Mouse (Mus musculus) layer of hippocampus, postnatal 25 days (tissue): ENCODE measurements around the gene Ndufa4. TPM values are rescaled to one million over a fixed set of nuclear protein-coding genes. Genes with fewer than 3 reads are reported as not detected.
"Not testable (repeated sequence)": the region's sequence is repeated elsewhere in the genome, so short reads cannot be mapped to it uniquely, and the experiment has no call there.

ENCODE experiments used
- DNase-seq, 2 experiments: peaks; one replicate each; pipeline ENCODE4 v3.0.0; 2022; ENCODE audit warnings: mixed read lengths in 2 of 2, low spot score in 1 of 2; ENCODE audit errors: extremely low spot score in 1 of 2
- total RNA-seq, 2 experiments: library from RNA; stranded (reverse); gene quantifications; 2 replicates each; pipeline ENCODE4 v1.2.3; 2021

The Ndufa4 gene
- total RNA-seq = 100 to 1,000 TPM; 782 to 857 TPM

DNA sequence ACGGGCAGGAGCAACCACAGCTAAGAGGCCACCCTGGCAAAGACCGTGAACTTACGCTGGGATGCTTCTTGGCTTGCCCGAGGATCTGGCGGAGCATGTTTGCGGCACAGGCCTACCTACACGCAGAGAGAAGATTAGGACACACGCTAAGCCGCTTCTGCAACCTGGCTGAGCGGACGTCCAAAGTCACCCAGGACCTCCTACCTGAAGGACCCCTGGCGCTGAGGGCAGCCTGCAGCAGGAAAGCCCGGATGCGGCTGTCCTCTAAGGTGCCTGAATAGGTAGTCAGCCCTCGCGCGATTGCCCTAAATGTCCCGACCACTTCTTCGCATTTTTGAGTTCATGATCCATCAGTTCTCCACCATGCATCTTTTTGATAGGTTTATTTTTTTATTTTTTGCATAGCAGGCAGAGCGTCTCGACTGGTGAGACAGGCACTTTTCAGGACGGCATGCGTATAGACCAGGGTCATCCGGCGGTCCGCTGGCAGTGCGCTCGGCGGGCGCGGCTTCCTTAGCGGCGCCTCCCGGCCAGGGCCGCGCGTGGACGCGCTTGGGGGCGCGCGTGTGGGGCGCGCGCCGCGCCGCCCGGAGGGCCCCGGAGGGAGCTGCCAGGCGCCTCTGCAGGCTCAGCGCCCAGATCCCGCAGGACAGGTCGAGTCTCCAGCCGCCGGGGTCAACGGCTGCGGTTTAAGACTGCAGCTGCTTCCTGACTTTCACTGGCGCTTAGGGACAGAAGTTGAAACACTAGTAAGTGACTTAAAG lies at the start of gene Ndufa4, which contains the start of gene Phf14:
Gene Ndufa4 (minus strand): TSS at position 229 of the 764 bp plus-strand sequence.
Gene Phf14 (plus strand): TSS at position 541 of the 764 bp plus-strand sequence.
- DNase-seq = peak; percentile 88 to 90

DNA sequence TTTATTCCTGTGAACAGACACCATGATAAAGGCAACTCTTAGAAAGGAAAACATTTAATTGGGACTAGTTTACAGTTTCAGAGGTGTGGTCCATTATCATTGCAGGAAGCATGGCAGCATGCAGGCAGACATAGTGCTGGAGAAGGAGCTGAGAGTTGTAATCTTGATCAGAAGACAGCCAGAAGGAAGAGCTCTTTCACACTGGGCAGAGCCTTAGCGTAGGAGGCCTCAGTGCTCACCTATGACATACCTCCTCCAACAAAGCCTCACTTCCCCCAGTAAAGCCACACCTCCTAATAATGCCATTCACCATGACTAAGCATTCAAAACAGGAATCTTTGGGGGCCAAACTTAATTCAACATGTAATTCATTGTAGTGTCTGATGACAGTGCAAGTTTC lies 40.8 kb upstream of the Ndufa4 start:
- no peak for DNase-seq

DNA sequence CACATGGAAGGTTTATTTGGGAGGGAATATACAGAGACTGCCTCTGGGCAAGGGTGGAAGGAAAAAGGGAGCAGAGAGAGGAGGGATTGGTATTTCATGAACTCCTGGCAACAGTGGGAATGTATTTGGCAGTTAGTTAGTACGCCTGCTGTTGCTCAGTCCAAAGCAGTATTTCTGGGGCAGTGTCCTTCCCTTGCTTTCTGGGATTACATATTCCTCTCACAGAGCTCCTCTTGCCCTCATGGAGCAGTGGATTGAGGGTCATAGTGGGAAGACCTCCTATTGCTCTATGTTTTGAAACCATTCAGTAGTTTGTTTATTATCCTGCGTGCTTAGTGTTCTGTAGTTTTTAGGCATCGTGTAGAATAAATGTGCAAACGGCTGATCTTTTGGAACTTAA lies 34.8 kb upstream of the Ndufa4 start:
- DNase-seq = no peak

GRCm38 (mm10) chr6:11940895-11941294 lies 33.6 kb upstream of the Ndufa4 start:
- no peak for DNase-seq

- no peak for DNase-seq
Measured at GRCm38 (mm10) chr6:11933403-11933802, 26.1 kb upstream of the Ndufa4 start.

- no peak for DNase-seq
Measured at GRCm38 (mm10) chr6:11927485-11927884, 20.2 kb upstream of the Ndufa4 start.

DNA sequence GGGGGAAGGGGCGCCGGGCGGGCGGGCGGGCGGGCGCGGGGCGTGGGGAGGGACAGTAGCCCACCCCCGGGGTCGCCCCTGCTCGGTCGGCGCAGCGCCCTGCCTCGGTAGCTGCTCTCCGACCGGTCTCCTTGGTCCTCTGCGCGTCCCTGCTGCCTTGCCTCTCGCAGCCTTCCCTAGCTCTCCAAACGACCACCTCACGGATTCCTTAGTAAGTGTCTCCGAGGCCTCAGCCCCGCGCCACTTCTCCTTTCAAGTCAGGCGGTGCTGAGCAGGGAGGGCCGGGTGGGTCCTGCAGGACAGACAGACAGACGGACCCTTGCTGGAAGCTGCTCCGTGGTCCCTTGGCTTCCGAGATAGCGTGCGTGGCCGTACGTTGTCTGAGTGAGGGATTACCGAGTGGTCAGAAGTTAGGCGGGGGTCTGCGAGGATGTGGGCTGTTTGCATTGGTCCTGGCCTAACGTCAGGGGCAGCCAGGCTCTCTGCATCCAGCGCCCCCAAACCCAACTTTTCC lies 18.8 kb upstream of the Ndufa4 start:
- peak; percentile 26 to 35 for DNase-seq

DNA sequence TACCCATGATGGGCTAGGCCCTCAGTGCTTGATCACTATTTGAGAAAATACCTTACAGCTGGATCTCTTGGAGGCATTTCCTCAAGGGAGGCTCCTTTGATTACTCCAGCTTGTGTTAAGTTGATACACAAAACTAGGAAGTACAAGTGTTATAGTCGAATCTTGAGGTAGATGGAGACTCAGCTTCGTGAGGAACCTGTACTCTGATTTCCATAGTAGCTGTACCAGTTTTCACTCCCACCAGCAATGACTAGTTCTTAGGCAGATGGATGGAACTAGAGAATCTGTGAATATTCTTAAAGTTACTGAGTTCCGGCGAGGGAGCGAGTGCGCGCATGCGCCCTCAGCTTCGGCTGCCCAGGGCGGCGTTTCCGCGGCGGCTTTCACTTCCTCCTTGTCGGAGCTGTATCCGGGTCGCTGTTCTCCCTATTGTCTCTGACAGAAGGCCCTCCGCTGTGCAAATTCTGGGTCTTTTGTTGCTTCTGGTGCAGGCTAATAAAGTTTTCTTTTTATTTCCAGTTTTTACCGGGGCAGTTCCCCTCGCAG lies 18.3 kb upstream of the Ndufa4 start:
- peak; percentile 70 to 73 for DNase-seq

DNA sequence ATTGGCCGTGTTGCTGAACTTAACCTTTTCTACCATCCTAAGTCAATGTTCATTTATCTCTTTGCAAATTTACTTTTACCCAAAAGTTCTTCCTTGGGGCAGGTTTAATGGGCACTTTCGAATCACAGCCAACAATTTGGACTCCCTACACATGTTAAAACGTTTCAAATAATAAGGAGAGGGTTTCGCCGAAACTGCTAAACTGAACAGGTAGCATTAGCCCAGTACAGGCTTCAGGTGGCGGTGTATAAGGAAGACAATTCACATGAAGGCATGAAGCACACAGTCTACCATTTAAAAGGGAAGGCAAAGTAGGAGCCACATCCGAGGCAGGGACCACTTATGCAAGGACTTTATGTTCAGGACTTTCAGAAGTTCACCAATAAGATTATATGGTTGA lies 873 bp upstream of the Ndufa4 start:
- DNase-seq = no peak

DNA sequence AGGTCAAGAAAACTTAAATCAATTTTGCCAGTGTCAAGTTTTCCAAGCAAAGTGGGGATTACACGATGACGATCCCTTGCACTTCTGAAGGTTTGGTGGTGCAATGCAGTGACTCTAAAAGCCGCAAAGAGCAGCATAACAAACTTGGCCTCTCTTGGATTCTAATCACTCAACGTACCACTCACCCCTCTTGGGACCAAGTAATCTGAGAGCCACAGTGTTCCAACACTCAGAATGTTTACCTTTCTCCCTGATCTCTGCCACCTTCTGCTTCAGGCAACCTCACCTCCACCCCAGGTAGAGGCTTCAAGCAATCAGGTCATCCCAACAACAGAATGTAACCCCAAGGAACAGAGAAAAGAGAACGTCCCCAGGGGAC lies 418 bp downstream of the Ndufa4 start:
- DNase-seq = no peak

DNA sequence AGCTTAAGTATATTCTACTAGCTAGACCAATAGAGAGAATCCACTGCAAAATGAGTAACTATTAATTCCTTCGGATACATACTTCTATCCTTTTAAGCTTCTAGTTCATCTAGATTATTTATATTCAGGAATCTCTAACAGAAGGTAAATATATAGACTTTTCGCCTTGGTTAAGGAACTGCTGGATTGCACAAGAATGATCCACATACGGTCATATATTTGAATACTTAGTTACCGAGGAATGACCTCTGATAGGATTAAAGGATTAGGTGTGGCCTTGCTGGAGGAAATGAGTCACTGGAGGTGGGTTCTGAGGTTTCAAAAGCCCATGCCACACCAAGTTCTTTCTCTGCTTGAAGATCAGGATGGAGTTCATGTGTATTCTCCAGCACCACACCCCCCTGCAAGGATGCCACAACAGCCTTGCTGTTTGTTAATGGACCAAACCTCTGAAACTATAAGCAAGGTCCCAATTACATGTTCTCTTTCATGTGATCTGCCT lies 6.4 kb downstream of the Ndufa4 start:
- no peak for DNase-seq

- not testable (repeated sequence) for DNase-seq
Measured at GRCm38 (mm10) chr6:11875364-11875763, 31.9 kb downstream of the Ndufa4 start.

Other genes starting within 250 kb of the Ndufa4 start
- gene Phf14, start 312 bp upstream of the Ndufa4 start, total RNA-seq = 10 to 100 TPM; 72.4 to 81.3 TPM